Mouse (Mus musculus) small intestine, adult 2 months (tissue): Measurements from ENCODE around the gene Gm4756. TPM values are rescaled to one million over a fixed set of nuclear protein-coding genes. Genes with fewer than 3 reads are reported as not detected.
"Not testable (repeated sequence)": the region's sequence is repeated elsewhere in the genome, so short reads cannot be mapped to it uniquely, and the experiment has no call there.

Experiments used
- H3K27ac ChIP-seq: fragments of 200-500 bp; 2 replicates; pipeline ENCODE4 v1.5.1; 2012; ENCODE audit warnings: low read depth, low read length, control low read depth, inconsistent platforms; ENCODE audit not compliant: insufficient read depth
- H3K27me3 ChIP-seq: fragments of 200-500 bp; 2 replicates; pipeline ENCODE4 v1.6.1; 2012; ENCODE audit warnings: mild to moderate bottlenecking, moderate library complexity, low read length, inconsistent platforms; ENCODE audit not compliant: control insufficient read depth, insufficient read depth
- H3K36me3 ChIP-seq: fragments of 200-500 bp; 2 replicates; pipeline ENCODE4 v1.6.1; 2012; ENCODE audit warnings: mild to moderate bottlenecking, low read length, control low read depth, inconsistent platforms; ENCODE audit not compliant: control insufficient read depth, insufficient read depth
- H3K4me1 ChIP-seq: fragments of 200-500 bp; 2 replicates; pipeline ENCODE4 v1.6.1; 2012; ENCODE audit warnings: low read length, inconsistent platforms, mixed read lengths; ENCODE audit not compliant: control insufficient read depth, insufficient read depth, insufficient read length
- H3K4me3 ChIP-seq: fragments of 200-500 bp; 2 replicates; pipeline ENCODE4 v1.5.1; 2012; ENCODE audit warnings: low read depth, mild to moderate bottlenecking, control low read depth, inconsistent platforms, low read length, moderate library complexity
- CTCF ChIP-seq: fragments of 200-500 bp; IDR thresholded peaks from 2 replicates; pipeline ENCODE4 v1.5.1; 2012; ENCODE audit warnings: low read depth, mild to moderate bottlenecking, control low read depth, inconsistent platforms, low read length, moderate library complexity, mixed read lengths; ENCODE audit not compliant: insufficient replicate concordance, insufficient read length; ENCODE audit errors: extremely low read depth
- POLR2A ChIP-seq: fragments of 200-500 bp; IDR thresholded peaks from 2 replicates; pipeline ENCODE4 v1.6.1; 2012; ENCODE audit warnings: low read depth, mild to moderate bottlenecking, control low read depth, inconsistent platforms, low read length, moderate library complexity
- WGBS: fragments of 180-500 bp; shearing (Covaris S2); methylation state at CpG from one replicate; pipeline ENCODE4 v1.1.7; 2018; 5-methylcytosine and 5-hydroxymethylcytosine counted together
- polyA plus RNA-seq: library from polyadenylated mRNA; depleted of rRNA; stranded (reverse); fragments of >200 nt; gene quantifications from 2 replicates; pipeline ENCODE4 v1.2.3, GENCODE M21; 2012

Gm4756 gene
- polyA plus RNA-seq, 1 experiment = not detected

GRCm38 (mm10) chr12:72638025-72638424, 11.4 kb downstream of the Gm4756 start:
- no peak overlapping the region for H3K27ac ChIP-seq
- H3K4me1 ChIP-seq = no peaks in the 10 kb centered on the region
- WGBS = 44% methylated on average over 3 of the region's 3 CpGs
- H3K27me3 ChIP-seq = no peaks in the 10 kb centered on the region
- no peaks in the 10 kb centered on the region for H3K36me3 ChIP-seq
- H3K4me3 ChIP-seq = no peak overlapping the region
- TF ChIP-seq POLR2A = no peak
- TF ChIP-seq CTCF = no peak

- no peak overlapping the region for H3K27ac ChIP-seq
These were observed 20.7 kb downstream of the Gm4756 start for GRCm38 (mm10) chr12:72628751-72629150.

DNA sequence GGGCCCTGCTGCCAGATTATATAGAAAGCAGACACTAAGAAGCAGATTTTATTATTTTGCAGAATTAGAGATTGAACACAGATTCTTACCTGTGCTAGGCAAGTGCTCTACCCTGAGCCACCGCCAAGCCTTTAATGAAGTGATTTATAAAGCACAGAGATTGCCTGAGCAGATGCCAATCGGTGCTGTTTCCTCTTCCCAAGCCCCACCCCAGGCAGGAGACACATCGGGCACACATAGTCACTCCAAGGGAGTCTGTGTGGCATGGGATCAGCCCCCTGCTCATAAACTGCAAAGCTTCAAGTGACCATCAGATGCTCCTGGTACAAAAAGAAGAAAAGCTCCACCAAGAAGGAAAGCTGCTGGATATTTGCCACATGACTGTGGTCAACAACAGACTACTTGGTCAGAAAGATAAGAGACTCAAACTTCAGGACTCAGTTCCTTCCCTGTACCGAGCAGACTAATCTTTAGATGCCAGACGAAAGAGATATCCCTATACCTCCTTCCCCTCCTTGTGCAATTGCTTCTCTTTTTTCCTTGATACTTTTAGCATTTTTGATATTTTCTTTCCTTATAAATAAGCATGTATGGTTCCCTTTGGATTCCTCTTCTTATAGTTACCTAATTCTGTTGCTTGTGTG, 26.5 kb downstream of the Gm4756 start:
- WGBS = 57% methylated on average over 5 of the region's 5 CpGs
- no peak overlapping the region for H3K4me3 ChIP-seq
- H3K27me3 ChIP-seq = no peaks in the 10 kb centered on the region
- TF ChIP-seq CTCF (no peak), POLR2A (no peak)
- H3K4me1 ChIP-seq = no peaks in the 10 kb centered on the region
- H3K27ac ChIP-seq = no peak overlapping the region
- no peaks in the 10 kb centered on the region for H3K36me3 ChIP-seq

More at GRCm38 (mm10) chr12:72628751-72629150, 20.7 kb downstream of the Gm4756 start:
- 89% methylated on average over 7 of the region's 7 CpGs for WGBS
- Histone ChIP-seq H3K4me3 (no peak overlapping the region), H3K27me3 (no peaks in the 10 kb centered on the region), H3K4me1 (no peaks in the 10 kb centered on the region), H3K36me3 (no peaks in the 10 kb centered on the region)
- TF ChIP-seq CTCF = no peak
- TF ChIP-seq POLR2A = no peak

- Histone ChIP-seq H3K4me3 (no peak overlapping the region), H3K4me1 (no peaks in the 10 kb centered on the region), H3K27ac (no peak overlapping the region), H3K36me3 (no peaks in the 10 kb centered on the region), H3K27me3 (no peaks in the 10 kb centered on the region)
- WGBS = 92% methylated on average over 1 of the region's 1 CpGs
- TF ChIP-seq POLR2A (no peak), CTCF (no peak)
These were observed 28.0 kb downstream of the Gm4756 start for GRCm38 (mm10) chr12:72621441-72621840.

GRCm38 (mm10) chr12:72620856-72621255, 28.6 kb downstream of the Gm4756 start:
- no peak overlapping the region for H3K4me3 ChIP-seq
- H3K36me3 ChIP-seq = no peaks in the 10 kb centered on the region
- no peaks in the 10 kb centered on the region for H3K4me1 ChIP-seq
- no peak overlapping the region for H3K27ac ChIP-seq
- WGBS = 83% methylated on average over 7 of the region's 7 CpGs
- TF ChIP-seq CTCF = no peak
- no peak for TF ChIP-seq POLR2A
- H3K27me3 ChIP-seq = no peaks in the 10 kb centered on the region

GRCm38 (mm10) chr12:72612053-72612452, 37.4 kb downstream of the Gm4756 start:
- H3K27me3 ChIP-seq = no peaks in the 10 kb centered on the region
- H3K4me1 ChIP-seq = no peaks in the 10 kb centered on the region
- no peaks in the 10 kb centered on the region for H3K36me3 ChIP-seq
- TF ChIP-seq CTCF (no peak), POLR2A (no peak)
- WGBS = 85% methylated on average over 3 of the region's 3 CpGs
- H3K27ac ChIP-seq = no peak overlapping the region
- H3K4me3 ChIP-seq = no peak overlapping the region

- H3K27me3 ChIP-seq = not testable (repeated sequence)
- 85% methylated on average over 2 of the region's 2 CpGs for WGBS
These were observed 50.7 kb downstream of the Gm4756 start for GRCm38 (mm10) chr12:72598731-72599130.

DNA sequence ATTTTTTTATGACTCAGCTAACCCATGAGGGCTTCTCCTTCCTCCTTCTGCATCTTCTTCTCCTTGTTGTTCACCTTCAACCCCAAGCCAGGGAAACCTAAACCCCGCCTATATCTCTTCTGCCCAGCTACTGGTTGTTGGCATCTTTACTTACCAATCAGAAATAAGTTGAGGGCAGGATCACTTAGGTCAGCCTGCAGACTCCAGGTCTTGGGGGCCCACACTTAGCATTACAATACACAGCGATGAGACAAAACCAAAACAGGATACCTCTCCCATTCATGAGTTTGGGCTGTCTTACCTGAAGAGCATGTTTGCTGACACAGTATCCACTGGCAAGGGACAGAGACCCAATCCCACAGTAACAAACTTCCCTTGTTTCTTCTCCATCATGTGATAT, 55.5 kb downstream of the Gm4756 start:
- WGBS = 65% methylated on average over 2 of the region's 2 CpGs
- Histone ChIP-seq H3K4me3 (no peak overlapping the region), H3K4me1 (no peaks in the 10 kb centered on the region), H3K27me3 (no peaks in the 10 kb centered on the region), H3K36me3 (no peaks in the 10 kb centered on the region), H3K27ac (no peak overlapping the region)
- TF ChIP-seq POLR2A (no peak), CTCF (no peak)

More at GRCm38 (mm10) chr12:72598731-72599130, 50.7 kb downstream of the Gm4756 start:
- not testable (repeated sequence) for H3K27ac ChIP-seq, H3K4me1 ChIP-seq, H3K4me3 ChIP-seq, H3K36me3 ChIP-seq
